Mouse (Mus musculus) intestine, embryonic 16.5 days (tissue): ENCODE measurements at regions not wholly inside any gene's neighbourhood (a gene's known extent, or its start where the extent isn't known, plus 50 kb on each side); places are given as distances from the start of the nearest gene placed in this dataset.

Experiments
- ATAC-seq: fragments of 200-750 bp; cut with Nextera tagmentation; 2 replicates; pipeline ENCODE4 v1.8.0; 2017; ENCODE audit warnings: moderate TSS enrichment, moderate library complexity
- H3K27ac ChIP-seq: fragments of 300-500 bp; sonication (generic); 2 replicates; pipeline ENCODE4 v1.5.1; 2014; ENCODE audit warnings: mild to moderate bottlenecking, low read length
- H3K27me3 ChIP-seq: fragments of 300-500 bp; sonication (generic); replicated peaks from 2 replicates; pipeline ENCODE4 v1.6.1; 2014; ENCODE audit warnings: low read length, control low read depth, mixed read lengths; ENCODE audit not compliant: control insufficient read depth, insufficient read depth
- H3K36me3 ChIP-seq: fragments of 300-500 bp; sonication (generic); 2 replicates; pipeline ENCODE4 v1.6.1; 2014; ENCODE audit warnings: low read length, control low read depth; ENCODE audit not compliant: control insufficient read depth, insufficient read depth
- H3K4me1 ChIP-seq: fragments of 300-500 bp; sonication (generic); 2 replicates; pipeline ENCODE4 v1.6.1; 2014; ENCODE audit warnings: low read length, control low read depth, mixed read lengths; ENCODE audit not compliant: control insufficient read depth, insufficient read depth
- H3K4me2 ChIP-seq: fragments of 300-500 bp; sonication (generic); 2 replicates; pipeline ENCODE4 v1.6.1; 2014; ENCODE audit warnings: low read depth, low read length, control low read depth
- H3K4me3 ChIP-seq: fragments of 300-500 bp; sonication (generic); 2 replicates; pipeline ENCODE4 v1.5.1; 2014; ENCODE audit warnings: mild to moderate bottlenecking, low read length
- H3K9ac ChIP-seq: fragments of 300-500 bp; sonication (generic); 2 replicates; pipeline ENCODE4 v1.6.1; 2014; ENCODE audit warnings: low read depth, low read length
- H3K9me3 ChIP-seq: fragments of 300-500 bp; sonication (generic); 2 replicates; pipeline ENCODE4 v1.6.1; 2016; ENCODE audit warnings: low read length, control low read depth; ENCODE audit not compliant: control insufficient read depth
- WGBS: fragments of 180-500 bp; shearing (Covaris S2); extraction: QIAGEN DNeasy Blood & Tissue Kit; methylation state at CpG from one replicate; pipeline ENCODE4 v1.1.7; 2014; 5-methylcytosine and 5-hydroxymethylcytosine counted together

- Histone ChIP-seq H3K27ac (no peak overlapping the region), H3K4me2 (no peak overlapping the region), H3K27me3 (no peaks in the 10 kb centered on the region), H3K9me3 (no peaks in the 10 kb centered on the region), H3K9ac (no peak overlapping the region), H3K4me1 (no peaks in the 10 kb centered on the region), H3K4me3 (no peak overlapping the region), H3K36me3 (no peaks in the 10 kb centered on the region)
- WGBS, result 63% methylated on average over 9 of the region's 9 CpGs
- ATAC-seq, result no peak
Observed at GRCm38 (mm10) chr12:16222836-16223450, 387.8 kb downstream of the Lpin1 start.

GRCm38 (mm10) chr12:16222205-16222604, 388.6 kb downstream of the Lpin1 start:
- ATAC-seq, result no peak

GRCm38 (mm10) chr12:16221142-16221541, 389.6 kb downstream of the Lpin1 start:
- H3K27ac ChIP-seq, result no peak overlapping the region
- no peak overlapping the region for H3K4me2 ChIP-seq
- no peaks in the 10 kb centered on the region for H3K36me3 ChIP-seq
- no peak overlapping the region for H3K4me3 ChIP-seq
- no peaks in the 10 kb centered on the region for H3K4me1 ChIP-seq
- H3K9ac ChIP-seq, result no peak overlapping the region
- no peak for ATAC-seq
- WGBS, result 95% methylated on average over 1 of the region's 1 CpGs
- no peaks in the 10 kb centered on the region for H3K27me3 ChIP-seq
- no peaks in the 10 kb centered on the region for H3K9me3 ChIP-seq

More at GRCm38 (mm10) chr12:16222205-16222604, 388.6 kb downstream of the Lpin1 start:
- Histone ChIP-seq H3K27ac (no peak overlapping the region), H3K4me3 (no peak overlapping the region), H3K27me3 (no peaks in the 10 kb centered on the region), H3K36me3 (no peaks in the 10 kb centered on the region), H3K4me1 (no peaks in the 10 kb centered on the region), H3K9me3 (no peaks in the 10 kb centered on the region), H3K9ac (no peak overlapping the region), H3K4me2 (no peak overlapping the region)

GRCm38 (mm10) chr12:16220561-16220960, 390.2 kb downstream of the Lpin1 start:
- Histone ChIP-seq H3K4me2 (no peak overlapping the region), H3K36me3 (no peaks in the 10 kb centered on the region), H3K27ac (no peak overlapping the region), H3K9ac (no peak overlapping the region), H3K27me3 (no peaks in the 10 kb centered on the region), H3K9me3 (no peaks in the 10 kb centered on the region), H3K4me1 (no peaks in the 10 kb centered on the region), H3K4me3 (no peak overlapping the region)
- WGBS, result 93% methylated on average over 3 of the region's 3 CpGs
- ATAC-seq, result no peak

- H3K4me3 ChIP-seq, result no peak overlapping the region
- H3K27me3 ChIP-seq, result no peaks in the 10 kb centered on the region
- WGBS, result 92% methylated on average over 4 of the region's 4 CpGs
- H3K9ac ChIP-seq, result no peak overlapping the region
- H3K36me3 ChIP-seq, result no peaks in the 10 kb centered on the region
- no peaks in the 10 kb centered on the region for H3K9me3 ChIP-seq
- ATAC-seq, result no peak
- no peak overlapping the region for H3K4me2 ChIP-seq
- no peaks in the 10 kb centered on the region for H3K4me1 ChIP-seq
- no peak overlapping the region for H3K27ac ChIP-seq
Observed at GRCm38 (mm10) chr12:16218906-16219305, 391.9 kb downstream of the Lpin1 start.

GRCm38 (mm10) chr12:16210553-16210952, 393.8 kb upstream of the Trib2 start:
- Histone ChIP-seq H3K9ac (no peak overlapping the region), H3K4me2 (no peak overlapping the region), H3K4me1 (no peaks in the 10 kb centered on the region), H3K4me3 (no peak overlapping the region), H3K9me3 (no peaks in the 10 kb centered on the region), H3K27me3 (no peaks in the 10 kb centered on the region), H3K36me3 (no peaks in the 10 kb centered on the region), H3K27ac (no peak overlapping the region)
- ATAC-seq, result no peak
- WGBS, result 34% methylated on average over 4 of the region's 4 CpGs

- no peak overlapping the region for H3K27ac ChIP-seq
- H3K9me3 ChIP-seq, result no peaks in the 10 kb centered on the region
- H3K4me2 ChIP-seq, result no peak overlapping the region
- H3K36me3 ChIP-seq, result no peaks in the 10 kb centered on the region
- no peaks in the 10 kb centered on the region for H3K4me1 ChIP-seq
- H3K9ac ChIP-seq, result no peak overlapping the region
- 52% methylated on average over 2 of the region's 2 CpGs for WGBS
- ATAC-seq, result no peak
- H3K27me3 ChIP-seq, result no peaks in the 10 kb centered on the region
- no peak overlapping the region for H3K4me3 ChIP-seq
Observed at GRCm38 (mm10) chr12:16210111-16210510, 393.4 kb upstream of the Trib2 start.

GRCm38 (mm10) chr12:16204941-16205340, 388.2 kb upstream of the Trib2 start:
- WGBS, result 76% methylated on average over 4 of the region's 4 CpGs

GRCm38 (mm10) chr12:16196917-16197316, 380.2 kb upstream of the Trib2 start:
- H3K4me3 ChIP-seq, result no peak overlapping the region
- H3K27ac ChIP-seq, result no peak overlapping the region
- no peaks in the 10 kb centered on the region for H3K9me3 ChIP-seq
- no peak for ATAC-seq
- H3K4me2 ChIP-seq, result no peak overlapping the region
- 93% methylated on average over 2 of the region's 2 CpGs for WGBS
- no peaks in the 10 kb centered on the region for H3K36me3 ChIP-seq
- H3K9ac ChIP-seq, result no peak overlapping the region
- no peaks in the 10 kb centered on the region for H3K27me3 ChIP-seq
- H3K4me1 ChIP-seq, result no peaks in the 10 kb centered on the region

More at GRCm38 (mm10) chr12:16204941-16205340, 388.2 kb upstream of the Trib2 start:
- Histone ChIP-seq H3K36me3 (no peaks in the 10 kb centered on the region), H3K4me1 (no peaks in the 10 kb centered on the region), H3K27me3 (no peaks in the 10 kb centered on the region), H3K9me3 (no peaks in the 10 kb centered on the region), H3K4me2 (no peak overlapping the region), H3K27ac (no peak overlapping the region), H3K4me3 (no peak overlapping the region), H3K9ac (no peak overlapping the region)
- ATAC-seq, result no peak

- 82% methylated on average over 3 of the region's 3 CpGs for WGBS
- H3K9me3 ChIP-seq, result no peaks in the 10 kb centered on the region
Observed at GRCm38 (mm10) chr12:16191803-16192389, 375.2 kb upstream of the Trib2 start.

More at GRCm38 (mm10) chr12:16191803-16192389, 375.2 kb upstream of the Trib2 start:
- Histone ChIP-seq H3K9ac (no peak overlapping the region), H3K4me1 (no peaks in the 10 kb centered on the region), H3K4me2 (no peak overlapping the region), H3K4me3 (no peak overlapping the region), H3K36me3 (no peaks in the 10 kb centered on the region), H3K27ac (no peak overlapping the region), H3K27me3 (no peaks in the 10 kb centered on the region)
- no peak for ATAC-seq
